Mouse (Mus musculus) heart, embryonic 14.5 days (tissue): ENCODE data around the gene Kdelr1. TPM values are rescaled to one million over a fixed set of nuclear protein-coding genes. Genes with fewer than 3 reads are reported as not detected.
"Not testable (repeated sequence)": the region's sequence is repeated elsewhere in the genome, so short reads cannot be mapped to it uniquely, and the experiment has no call there.

ENCODE experiments used
- ATAC-seq: fragments of 200-750 bp; cut with Nextera tagmentation; 2 replicates; pipeline ENCODE4 v1.8.0; 2017; ENCODE audit warnings: low read depth, moderate TSS enrichment; ENCODE audit not compliant: insufficient number of reproducible peaks, insufficient read depth, low FRiP score
- H3K27ac ChIP-seq, 2 experiments: fragments of 200-500 bp in 1 of 2; fragments of 300-500 bp in 1 of 2; sonication (generic) in 1 of 2; replicated peaks in 1 of 2; 2 replicates each; pipeline ENCODE4 v1.5.1; 2012 to 2014; ENCODE audit warnings: low read depth in 2 of 2, low read length in 2 of 2, control low read depth in 1 of 2, mild to moderate bottlenecking in 1 of 2, mixed read lengths in 1 of 2; ENCODE audit not compliant: control insufficient read depth in 1 of 2, insufficient read depth in 1 of 2
- H3K27me3 ChIP-seq: fragments of 300-500 bp; sonication (generic); 2 replicates; pipeline ENCODE4 v1.6.1; 2014; ENCODE audit warnings: mild to moderate bottlenecking, low read length, control low read depth; ENCODE audit not compliant: control insufficient read depth, insufficient read depth
- H3K36me3 ChIP-seq: fragments of 300-500 bp; sonication (generic); 2 replicates; pipeline ENCODE4 v1.6.1; 2014; ENCODE audit warnings: mild to moderate bottlenecking, control low read depth, low read length, mixed read lengths; ENCODE audit not compliant: control insufficient read depth, insufficient read depth
- H3K4me1 ChIP-seq, 2 experiments: fragments of 200-500 bp in 1 of 2; fragments of 300-500 bp in 1 of 2; sonication (generic) in 1 of 2; 2 replicates each; pipeline ENCODE4 v1.6.1; 2012 to 2014; ENCODE audit warnings: low read length in 2 of 2, control low read depth in 1 of 2, mixed read lengths in 1 of 2; ENCODE audit not compliant: control insufficient read depth in 2 of 2, insufficient read depth in 2 of 2
- H3K4me2 ChIP-seq: fragments of 300-500 bp; sonication (generic); 2 replicates; pipeline ENCODE4 v1.6.1; 2014; ENCODE audit warnings: mild to moderate bottlenecking, low read length
- H3K4me3 ChIP-seq, 2 experiments: fragments of 200-500 bp in 1 of 2; fragments of 300-500 bp in 1 of 2; sonication (generic) in 1 of 2; 2 replicates each; pipeline ENCODE4 v1.5.1; 2012 to 2014; ENCODE audit warnings: low read length in 2 of 2, mild to moderate bottlenecking in 2 of 2, control low read depth in 1 of 2, low read depth in 1 of 2, moderate library complexity in 1 of 2; ENCODE audit not compliant: control insufficient read depth in 1 of 2, insufficient read depth in 1 of 2
- H3K9ac ChIP-seq: fragments of 300-500 bp; sonication (generic); 2 replicates; pipeline ENCODE4 v1.6.1; 2014; ENCODE audit warnings: mild to moderate bottlenecking, low read length
- H3K9me3 ChIP-seq: fragments of 300-500 bp; sonication (generic); 2 replicates; pipeline ENCODE4 v1.6.1; 2016; ENCODE audit warnings: low read length, control low read depth; ENCODE audit not compliant: control insufficient read depth
- WGBS: fragments of 180-500 bp; shearing (Covaris S2); extraction: QIAGEN DNeasy Blood & Tissue Kit; methylation state at CpG from one replicate; pipeline ENCODE4 v1.1.7; 2014; 5-methylcytosine and 5-hydroxymethylcytosine counted together
- polyA plus RNA-seq: library from polyadenylated mRNA; unstranded; fragments of >200 nt; fragmentation: Nextera tagmentation; extraction: Ambion mirVana; gene quantifications from 2 replicates; pipeline ENCODE4 v1.2.1, GENCODE M21; 2014

The Kdelr1 gene
- polyA plus RNA-seq, 1 experiment from 2014 or later, result 125 TPM

DNA sequence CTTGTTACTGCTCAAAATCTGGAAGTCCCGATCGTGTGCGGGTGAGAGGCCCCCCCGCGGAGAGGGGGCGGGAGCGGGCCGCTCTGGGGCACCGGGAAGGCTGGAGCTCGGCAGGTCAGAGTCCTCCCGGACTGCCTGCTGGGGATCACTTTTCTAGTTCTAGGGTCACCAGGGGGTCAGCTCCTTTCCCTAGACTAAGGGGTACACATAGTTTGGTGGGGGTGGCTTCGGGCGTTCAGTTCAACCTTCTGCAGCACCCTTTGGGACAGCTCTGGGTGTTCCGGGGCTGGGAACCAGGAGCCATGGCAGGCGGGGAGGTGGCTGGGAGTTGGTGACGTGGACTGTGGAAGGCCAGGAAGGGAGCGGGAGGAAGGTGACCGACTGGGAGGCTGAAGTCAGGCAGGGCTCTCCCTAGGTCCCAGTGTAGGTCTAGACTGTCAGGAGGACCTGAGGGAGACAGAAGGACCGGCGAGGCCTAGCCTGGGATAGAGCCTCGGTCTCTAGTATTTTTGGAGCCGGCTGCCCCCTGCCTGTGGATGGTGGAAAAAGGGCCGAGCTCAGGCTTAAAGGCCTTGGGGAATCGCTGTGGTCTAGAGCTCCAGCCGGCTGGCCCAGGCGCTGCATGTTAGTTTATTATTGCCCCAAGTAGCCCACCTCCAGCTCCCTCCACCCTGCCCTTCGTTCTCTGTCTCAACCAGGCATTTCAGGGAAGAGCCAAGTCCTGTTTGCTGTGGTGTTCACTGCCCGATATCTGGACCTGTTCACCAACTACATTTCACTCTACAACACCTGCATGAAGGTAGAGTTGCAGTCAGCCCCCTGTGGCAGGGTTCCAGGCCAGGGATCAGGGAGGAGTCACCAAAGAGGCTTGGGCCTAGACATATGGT is 732 bp downstream of the Kdelr1 start:
- Histone ChIP-seq H3K27ac (peak overlapping the region; percentile 93 to 94), H3K4me2 (peak overlapping the region; percentile 93), H3K27me3 (peaks cover 28% of the 10 kb centered on the region), H3K4me3 (peak overlapping the region; percentile 84 to 94), H3K36me3 (peaks cover 44% of the 10 kb centered on the region), H3K9me3 (no peaks in the 10 kb centered on the region), H3K4me1 (peaks cover 20 to 42% of the 10 kb centered on the region in 2 experiments), H3K9ac (peak overlapping the region; percentile 98)
- 3% methylated on average over 26 of the region's 28 CpGs for WGBS
- peak; percentile 23; the same call in 1 of the 2 replicates for ATAC-seq

DNA sequence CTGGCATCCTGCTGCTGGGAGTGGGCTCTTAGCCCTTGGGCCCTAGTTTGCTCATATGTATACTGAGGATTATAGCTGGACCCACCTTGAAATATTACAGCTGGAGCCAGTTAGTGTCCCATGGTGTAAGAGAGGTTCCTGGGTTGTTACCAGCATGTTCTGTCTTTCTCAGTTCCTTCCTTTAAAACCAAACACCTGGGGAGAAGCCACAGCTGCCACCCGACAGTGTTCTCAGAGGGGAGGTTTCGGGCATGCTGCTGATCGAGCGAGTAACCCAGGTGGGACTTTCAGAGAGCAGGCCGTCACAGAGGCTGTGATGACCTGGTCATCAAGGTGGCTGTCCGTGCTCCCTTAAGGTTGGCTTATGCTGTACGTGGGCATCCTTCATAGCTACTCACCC is 4.3 kb downstream of the Kdelr1 start:
- Histone ChIP-seq H3K27ac (no peak overlapping the region), H3K27me3 (no peaks in the 10 kb centered on the region; the same call in 1 of the 2 replicates), H3K4me2 (no peak overlapping the region), H3K9ac (no peak overlapping the region), H3K4me1 (peaks cover 7 to 16% of the 10 kb centered on the region in 2 experiments), H3K4me3 (no peak overlapping the region), H3K36me3 (peaks cover 80% of the 10 kb centered on the region), H3K9me3 (0 out of 2 replicates have a peak, but pooled peaks cover 2% of the 10 kb centered on the region)
- ATAC-seq, result no peak
- WGBS, result 94% methylated on average over 7 of the region's 7 CpGs

DNA sequence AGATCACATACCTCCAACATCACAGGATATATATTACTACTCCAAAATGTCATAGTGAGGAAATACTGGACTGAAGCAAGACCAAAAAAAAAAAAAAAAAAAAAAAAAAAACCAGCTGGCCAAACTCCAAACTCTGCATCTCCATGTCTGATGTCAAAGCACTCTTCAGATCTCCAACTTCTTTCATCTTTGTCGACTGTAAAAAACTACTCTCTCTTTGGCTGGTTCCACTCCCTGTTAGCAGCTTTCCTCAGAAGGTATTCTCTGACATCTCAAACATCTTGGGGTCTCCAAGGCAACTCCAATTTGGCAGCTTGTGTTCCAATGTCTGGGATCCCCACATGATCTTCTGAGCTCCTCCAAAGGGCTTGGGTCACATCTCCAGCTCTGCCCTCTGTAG is 5.7 kb downstream of the Kdelr1 start, which contains the start of gene Grin2d:
Grin2d (minus strand) TSS at position 101 of the 400 bp plus-strand sequence.
- not testable (repeated sequence) for H3K4me2 ChIP-seq, ATAC-seq, H3K27me3 ChIP-seq, H3K27ac ChIP-seq, H3K9me3 ChIP-seq, H3K9ac ChIP-seq, H3K4me3 ChIP-seq
- Histone ChIP-seq H3K36me3 (peaks cover 93% of the 10 kb centered on the region), H3K4me1 (peaks cover 7 to 16% of the 10 kb centered on the region in 2 experiments)
- 90% methylated on average over 1 of the region's 1 CpGs for WGBS

DNA sequence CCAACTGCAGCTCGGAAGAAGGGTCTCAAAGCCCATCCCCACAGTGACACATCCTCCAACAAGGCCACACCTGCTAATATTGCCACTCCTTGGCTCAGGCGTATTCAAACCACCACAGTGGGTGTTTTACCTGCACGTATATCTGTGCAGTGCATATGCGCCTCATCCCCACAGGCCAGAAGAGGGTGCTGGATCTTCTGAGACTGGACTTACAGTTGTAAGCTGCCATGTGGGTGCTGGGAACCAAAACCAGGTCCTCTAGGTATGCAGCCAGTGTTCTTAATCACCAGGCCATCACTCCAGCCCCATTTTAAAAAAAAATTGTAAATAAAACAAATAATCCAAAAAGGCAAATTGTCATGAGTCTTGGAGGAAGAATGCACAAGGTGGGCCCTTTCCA is 8.0 kb downstream of the Kdelr1 start:
- H3K9ac ChIP-seq, result no peak overlapping the region
- H3K36me3 ChIP-seq, result peaks cover 99% of the 10 kb centered on the region
- 0 out of 2 replicates have a peak, but pooled peaks cover 2% of the 10 kb centered on the region for H3K9me3 ChIP-seq
- no peaks in the 10 kb centered on the region for H3K27me3 ChIP-seq
- WGBS, result 97% methylated on average over 4 of the region's 4 CpGs
- H3K27ac ChIP-seq, result no peak overlapping the region
- H3K4me2 ChIP-seq, result no peak overlapping the region
- no peak overlapping the region for H3K4me3 ChIP-seq
- no peaks in the 10 kb centered on the region for H3K4me1 ChIP-seq
- no peak for ATAC-seq

DNA sequence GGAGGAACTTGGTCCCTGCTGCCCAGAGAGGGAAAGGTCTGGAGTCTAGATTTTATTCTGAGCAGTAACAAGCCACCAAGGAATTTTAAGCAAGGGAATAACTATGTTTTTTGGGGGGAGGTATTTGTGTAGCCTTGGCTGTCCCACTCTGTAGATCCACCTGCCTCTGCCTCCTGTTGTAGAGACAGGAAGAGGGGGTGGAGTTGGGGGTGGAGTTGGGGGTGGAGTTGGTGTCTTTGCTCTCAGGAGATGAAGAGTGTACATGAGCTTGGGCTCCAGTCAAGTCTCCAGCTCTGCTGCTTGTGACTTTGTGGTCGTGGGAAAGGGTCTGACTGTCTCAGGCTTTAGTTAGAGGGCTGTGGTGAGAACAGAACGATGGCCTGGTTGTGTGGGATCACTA is 8.4 kb downstream of the Kdelr1 start:
- Histone ChIP-seq H3K4me1 (no peaks in the 10 kb centered on the region), H3K27ac (no peak overlapping the region), H3K9me3 (0 out of 2 replicates have a peak, but pooled peaks cover 2% of the 10 kb centered on the region), H3K9ac (no peak overlapping the region), H3K4me2 (no peak overlapping the region), H3K36me3 (peaks cover 99% of the 10 kb centered on the region), H3K4me3 (no peak overlapping the region), H3K27me3 (no peaks in the 10 kb centered on the region)
- 85% methylated on average over 2 of the region's 2 CpGs for WGBS
- no peak for ATAC-seq

DNA sequence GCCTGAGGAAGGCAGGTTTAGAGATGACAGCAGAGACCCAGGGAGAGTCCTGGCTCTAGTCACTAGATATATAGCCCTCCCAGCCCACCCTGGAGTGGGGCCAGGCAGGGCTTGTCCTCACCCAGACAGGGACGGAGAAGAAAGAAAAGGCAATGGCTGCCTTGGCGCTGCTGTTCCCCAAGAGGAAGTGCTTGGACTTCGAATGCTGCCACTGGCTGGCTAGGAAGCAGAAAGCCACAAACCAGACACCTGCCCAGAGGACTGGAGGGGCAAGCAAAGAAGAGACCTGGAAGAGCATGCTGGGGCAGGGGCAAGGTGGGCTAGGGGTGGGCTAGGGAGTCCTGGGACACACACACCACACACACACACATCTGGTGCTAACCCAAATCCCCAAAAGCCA is 14.7 kb downstream of the Kdelr1 start:
- 38% methylated on average over 3 of the region's 3 CpGs for WGBS
- Histone ChIP-seq H3K4me1 (no peaks in the 10 kb centered on the region), H3K9ac (no peak overlapping the region), H3K4me2 (no peak overlapping the region), H3K9me3 (no peaks in the 10 kb centered on the region), H3K27ac (no peak overlapping the region), H3K27me3 (no peaks in the 10 kb centered on the region), H3K36me3 (peaks cover 40% of the 10 kb centered on the region), H3K4me3 (no peak overlapping the region)
- ATAC-seq, result no peak

DNA sequence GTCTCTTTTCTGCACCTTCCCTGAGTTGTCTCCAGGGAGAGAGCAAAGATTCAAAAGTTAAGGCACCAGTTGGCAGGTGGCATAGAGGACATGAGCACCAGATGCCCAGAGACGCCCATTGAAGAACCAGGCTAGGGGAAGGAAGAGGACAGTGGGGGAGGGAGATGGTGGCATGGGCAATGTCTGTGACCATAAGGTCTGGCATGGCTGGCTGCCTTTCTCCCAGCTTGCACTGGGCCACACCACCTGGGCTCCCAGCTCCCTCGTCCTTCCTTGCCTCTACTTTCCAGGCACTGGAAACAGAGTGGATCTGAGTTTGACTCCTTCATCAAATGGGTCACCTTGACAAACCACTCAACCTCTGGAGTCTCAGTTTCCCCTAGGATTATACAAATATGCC is 20.1 kb downstream of the Kdelr1 start:
- no peak overlapping the region for H3K4me2 ChIP-seq
- WGBS, result 68% methylated on average over 2 of the region's 2 CpGs

More for the DNA sequence above, 20.1 kb downstream of the Kdelr1 start:
- ATAC-seq, result no peak
- Histone ChIP-seq H3K9ac (no peak overlapping the region), H3K27ac (no peak overlapping the region), H3K4me1 (peaks cover 1 to 3% of the 10 kb centered on the region in 2 experiments; a peak in 3 of 4 replicates), H3K9me3 (no peaks in the 10 kb centered on the region), H3K4me3 (no peak overlapping the region), H3K36me3 (no peaks in the 10 kb centered on the region), H3K27me3 (no peaks in the 10 kb centered on the region)
